8 mouse cellular contexts compared by ENCODE assay signal in the genomic region with DNA sequence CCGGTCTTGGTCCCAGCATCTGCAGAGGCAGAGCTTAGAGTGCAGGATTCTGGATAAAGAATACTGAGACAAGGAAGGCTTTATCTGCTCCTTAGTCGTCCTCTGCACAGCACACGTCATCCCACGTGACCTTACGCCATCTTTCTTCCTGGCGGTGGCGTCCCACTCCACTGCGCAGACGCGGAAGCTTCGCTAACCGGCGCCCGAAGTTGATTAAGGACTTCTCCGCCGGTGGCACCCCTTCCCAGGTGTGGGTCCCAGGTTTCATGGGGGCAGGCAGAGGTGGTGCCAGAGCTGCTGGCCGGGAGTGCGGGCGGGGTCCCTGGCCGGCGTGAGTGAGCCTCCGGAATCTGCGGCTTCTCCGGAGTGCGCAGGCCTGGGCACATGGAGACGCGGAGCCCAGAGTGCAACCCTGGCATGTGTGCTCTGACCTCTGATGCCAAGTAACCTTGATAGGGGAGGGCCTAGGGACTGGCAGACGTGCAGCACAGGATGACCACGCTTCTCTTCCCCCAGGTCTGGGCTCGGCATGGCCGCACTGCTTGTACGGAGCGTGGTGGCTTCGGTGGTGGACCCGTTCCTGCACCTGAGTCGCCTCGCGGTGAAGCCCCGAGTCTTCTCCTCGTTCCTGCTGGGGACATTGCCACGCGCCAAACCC. TPM values are rescaled to one million over a fixed set of nuclear protein-coding genes. Genes with fewer than 3 reads are reported as not detected.
DNase-seq lines count a peak whose midpoint lies in the region; ATAC-seq lines count a peak whose summit lies in the region.

No protein-coding gene starts in this region.

- DNase-seq in ZHBTc4 (ENCODE audit: low read depth, low spot score): peak; percentile 91
- peak; percentile 78 to 82 for DNase-seq in gastrocnemius, adult 8-10 months (ENCODE audit: low spot score in 2 of 2)
- DNase-seq in induced T-regulatory cell, adult 2 months (ENCODE audit: low read depth): peak; percentile 94
- peak; percentile 62 to 90 for DNase-seq in left cerebral cortex, adult 9 months (ENCODE audit: low spot score in 2 of 2)
- DNase-seq in right cerebral cortex, postnatal 14 days: peak; percentile 89
- DNase-seq in urinary bladder, postnatal 36 days (ENCODE audit: low spot score in 2 of 2): peak; percentile 81 to 91

- ATAC-seq in common myeloid progenitor, adult 5-6 weeks (replicated peaks; ENCODE audit: low read depth, poor library complexity, severe bottlenecking): peak; percentile 68
- peak; percentile 69 for ATAC-seq in megakaryocyte progenitor cell, adult 5-6 weeks (replicated peaks; ENCODE audit: poor library complexity)

RNA-seq across cellular contexts. Expression of gene Ndufs6, which starts 2.6 kb away (rescaled TPM):
- 95.3 and 141 TPM in 2 replicates for total RNA-seq in common myeloid progenitor, adult 5-6 weeks (2017)
- 100 to 1,000 TPM; 435 to 476 (median 448) TPM for total RNA-seq in gastrocnemius, adult 8-10 months (2022)
- 167 and 208 TPM in 2 replicates for total RNA-seq in megakaryocyte progenitor cell, adult 5-6 weeks (2015)
- 99.7 and 118 TPM in 2 replicates for total RNA-seq in megakaryocyte progenitor cell, adult 5-6 weeks (2017)

RNA-seq across cellular contexts. Expression of gene Mrpl36, which starts 2.7 kb away (rescaled TPM):
- total RNA-seq in common myeloid progenitor, adult 5-6 weeks (2017): 40.0 and 53.1 TPM in 2 replicates
- total RNA-seq in gastrocnemius, adult 8-10 months (2022): 10 to 100 TPM; 42.2 to 48.7 (median 46.7) TPM
- total RNA-seq in megakaryocyte progenitor cell, adult 5-6 weeks (2015): 133 and 144 TPM in 2 replicates
- 50.8 and 56.5 TPM in 2 replicates for total RNA-seq in megakaryocyte progenitor cell, adult 5-6 weeks (2017)

Comparison
In these comparisons a context has a peak if more than half of its experiments do, and no peak if none do; other contexts are left out.
1. Peak in every context shown above with its lines: DNase-seq and ATAC-seq.